In the genomic region with DNA sequence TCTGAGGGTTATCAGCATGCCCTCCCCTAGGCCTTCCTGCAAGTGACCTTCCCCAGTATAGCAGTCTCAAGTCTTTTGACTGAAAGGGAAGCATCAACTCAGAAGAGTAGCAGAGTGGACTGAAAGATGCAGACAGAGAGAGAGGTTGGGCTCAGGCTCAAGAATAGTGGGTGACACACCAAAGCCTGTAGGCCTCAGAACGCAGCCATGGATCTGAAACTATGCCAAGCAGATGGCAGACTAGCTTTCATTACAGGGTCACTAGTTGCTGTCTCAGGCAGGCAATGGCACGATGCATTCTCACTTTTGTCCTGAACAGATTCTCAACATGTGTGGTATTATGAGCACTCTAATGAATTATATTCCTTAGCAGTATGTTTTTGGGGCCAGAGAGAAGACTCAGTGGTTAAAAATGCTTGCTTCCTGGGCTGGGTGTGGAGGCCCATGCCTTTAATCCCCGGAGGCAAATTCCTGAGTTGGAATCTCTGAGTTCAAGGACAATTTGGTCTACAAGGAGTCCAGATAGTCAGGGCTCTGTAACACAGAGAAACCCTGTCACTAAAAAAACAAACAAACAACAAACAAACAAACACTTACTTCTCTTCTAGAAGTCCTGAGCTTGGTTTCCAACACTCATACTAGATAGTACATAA, we compare ENCODE assay signal across 25 mouse cellular contexts. TPM values are rescaled to one million over a fixed set of nuclear protein-coding genes. Genes with fewer than 3 reads are reported as not detected.
"Had no signal": no experiment of that assay in that cellular context is flagged by ENCODE, and none has a peak within 500 bp of the region (broad histone marks: within the 10 kb centered on the region; RNA-seq: fewer than 3 reads in every experiment).

No protein-coding gene starts in this region.

- DNase-seq: lung, adult 18-20 months; lung, embryonic 14.5 days; lung, postnatal 10 days; lung, postnatal 4 days; midbrain, embryonic 14.5 days; retina, postnatal 1 day; right cerebral cortex, adult 18-20 months; right cerebral cortex, postnatal 25 days; right cerebral cortex, postnatal 4 days; spleen, adult 18-20 months; thymus, adult 18-20 months; thymus, postnatal 25 days; thymus, postnatal 4 days had no signal

- H3K4me3 ChIP-seq: midbrain, embryonic 10.5 days; midbrain, embryonic 12.5 days; myocyte; neural tube, embryonic 13.5 days; neural tube, embryonic 15.5 days had no signal

- H3K27me3 ChIP-seq: midbrain, embryonic 12.5 days; neural tube, embryonic 13.5 days; neural tube, embryonic 15.5 days had no signal

- H3K27ac ChIP-seq: midbrain, embryonic 10.5 days; midbrain, embryonic 12.5 days; neural tube, embryonic 13.5 days; neural tube, embryonic 15.5 days had no signal

- H3K4me1 ChIP-seq: midbrain, embryonic 10.5 days; midbrain, embryonic 12.5 days had no signal

RNA-seq across cellular contexts. Expression of a gene that starts 21.9 kb away (rescaled TPM):
- total RNA-seq: megakaryocyte, adult 5-6 weeks; megakaryocyte-erythroid progenitor cell, adult 5-6 weeks had no signal
- polyA plus RNA-seq: lung, embryonic 14.5 days; lung, embryonic 16.5 days; myocyte; neural tube, embryonic 11.5 days; neural tube, embryonic 13.5 days; small intestine, adult 2 months; stomach, embryonic 16.5 days; urinary bladder, adult 2 months had no signal
